Comparison of ENCODE assay signal across 8 mouse cellular contexts in the genomic region with DNA sequence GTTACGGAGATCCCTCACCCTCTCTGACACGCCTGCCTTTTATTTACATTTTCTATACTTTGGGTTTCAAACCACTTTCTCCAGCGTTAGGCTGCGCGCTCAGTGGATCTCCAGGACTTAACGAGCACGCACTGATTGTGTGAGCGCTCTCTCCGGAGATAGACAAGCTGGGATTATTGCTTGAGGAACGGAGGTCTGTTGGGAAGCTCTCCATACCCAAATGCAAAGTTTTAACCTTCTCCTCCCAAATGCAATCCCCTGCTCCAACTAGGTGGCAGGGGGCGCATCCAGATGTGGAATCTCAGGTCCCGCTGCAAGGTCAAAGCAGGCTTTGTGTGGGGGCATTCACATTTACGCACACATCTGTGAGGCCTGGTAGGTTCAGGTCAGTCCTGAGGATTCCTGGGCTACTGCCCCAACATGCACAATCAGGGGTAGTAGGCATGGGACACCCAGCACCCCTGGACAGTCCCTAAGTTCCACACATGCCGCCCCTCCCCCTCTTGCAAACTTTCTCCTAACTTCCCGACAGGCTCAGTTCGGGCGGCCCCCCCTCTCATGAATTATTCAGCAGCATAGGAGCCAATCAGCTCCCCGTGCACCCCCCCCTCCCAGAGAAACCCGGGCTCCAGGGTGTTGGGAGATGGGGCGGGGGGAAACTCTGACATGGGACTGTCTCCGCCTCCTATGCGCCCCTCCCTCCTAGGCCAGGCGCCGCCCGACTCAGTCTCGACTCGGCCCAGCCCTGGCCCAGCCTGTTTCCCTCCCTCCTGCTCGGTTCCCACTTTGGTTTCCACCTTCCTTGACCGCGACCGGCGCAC. TPM values are rescaled to one million over a fixed set of nuclear protein-coding genes. Genes with fewer than 3 reads are reported as not detected.
DNase-seq lines count a peak whose midpoint lies in the region; ATAC-seq and TF ChIP-seq lines count a peak whose summit lies in the region.

Gene Ephb4, plus strand, starts transcription at position 726 of the 821 bp plus-strand sequence.

- peak; percentile 98 for DNase-seq in Muller cell, postnatal 12 days (ENCODE audit: inconsistent ontology term)
- DNase-seq in frontal cortex, adult 2 months (ENCODE audit: extremely low spot score in 1 of 2, low spot score in 1 of 2), result peak; percentile 47 to 51
- DNase-seq in heart, postnatal 4 days, result peak; percentile 96
- peak; percentile 53 to 67 for DNase-seq in layer of hippocampus, adult 2 months (ENCODE audit: low spot score in 2 of 2)
- peak; percentile 87 for DNase-seq in retina, embryonic 14.5 days (ENCODE audit: low spot score)
- no peak for DNase-seq in natural killer cell, adult 2 months (ENCODE audit: low spot score in 2 of 2)

- under 1% methylated on average over 30 of the region's 32 CpGs for WGBS in lung, embryonic 15.5 days

- H3K27me3 ChIP-seq in lung, embryonic 15.5 days, result no peaks in the 10 kb centered on the region

- peaks cover 12% of the 10 kb centered on the region for H3K36me3 ChIP-seq in lung, embryonic 15.5 days

- peak; percentile 95 for ATAC-seq in lung, embryonic 15.5 days (ENCODE audit: borderline replicate concordance, extremely low read depth, low FRiP score, low TSS enrichment)

- H3K4me3 ChIP-seq in brown adipose tissue, adult 24 weeks (ENCODE audit: insufficient read depth, low read depth, low read length), result peak within 1 kb of the TSS; percentile 71
- H3K4me3 ChIP-seq in layer of hippocampus, adult 2 months, result peak within 1 kb of the TSS; percentile 64
- H3K4me3 ChIP-seq in lung, embryonic 15.5 days, result peak within 1 kb of the TSS; percentile 97

- H3K27ac ChIP-seq in brown adipose tissue, adult 24 weeks (replicated peaks; ENCODE audit: low read depth, low read length), result peak within 1 kb of the TSS; percentile 96
- peak within 1 kb of the TSS; percentile 76 for H3K27ac ChIP-seq in layer of hippocampus, adult 2 months
- peak within 1 kb of the TSS; percentile 99 for H3K27ac ChIP-seq in lung, embryonic 15.5 days

- peak within 1 kb of the TSS; percentile 94 for H3K4me2 ChIP-seq in lung, embryonic 15.5 days

- H3K4me1 ChIP-seq in brown adipose tissue, adult 24 weeks (ENCODE audit: control insufficient read depth, insufficient read depth, insufficient read length, low read length), result peaks cover 7% of the 10 kb centered on the region
- H3K4me1 ChIP-seq in lung, embryonic 15.5 days, result peaks cover 72% of the 10 kb centered on the region

- H3K9me3 ChIP-seq in lung, embryonic 15.5 days, result no peaks in the 10 kb centered on the region

- 0 out of 2 replicates have a peak, but pooled peaks have one; percentile 19 for TF ChIP-seq CTCF in layer of hippocampus, adult 2 months (conservative IDR thresholded peaks at IDR 0.05)

- H3K9ac ChIP-seq in lung, embryonic 15.5 days, result peak within 1 kb of the TSS; percentile 99

RNA-seq across cellular contexts. Expression of gene Ephb4, which starts in this region (rescaled TPM):
- 10.3 and 10.4 TPM in 2 replicates for polyA plus RNA-seq in brown adipose tissue, adult 24 weeks (2012; ENCODE audit: insufficient read depth, insufficient read length, missing spikeins)
- 5.6 and 6.0 TPM in 2 replicates for polyA plus RNA-seq in frontal cortex, adult 2 months (2012; rRNA removed)
- total RNA-seq in heart, postnatal 4 days (2021), result 100 to 1,000 TPM; 102 to 108 TPM
- total RNA-seq in layer of hippocampus, adult 2 months (2021), result 1 to 10 TPM; 5.6 to 5.7 TPM
- polyA plus RNA-seq in lung, embryonic 15.5 days (2015; fragmentation: Nextera tagmentation; extraction: Ambion mirVana), result 57.5 and 58.9 TPM in 2 replicates

Comparison
In these comparisons a context has a peak if more than half of its experiments do, and no peak if none do; other contexts are left out.
1. RNA of gene Ephb4 (total RNA-seq): 102 to 108 TPM in heart, postnatal 4 days; 5.6 to 5.7 TPM in layer of hippocampus, adult 2 months; every median in the first group is over 10 times any median in the second.
2. DNase-seq: peak in Muller cell, postnatal 12 days (single experiment), frontal cortex, adult 2 months (2 of 2), heart, postnatal 4 days (single experiment), layer of hippocampus, adult 2 months (2 of 2) and retina, embryonic 14.5 days (single experiment); none in natural killer cell, adult 2 months (0 of 2).
3. Peak in every context shown above with its lines, with median percentiles within 50 percentile points of each other: H3K27ac ChIP-seq and H3K4me3 ChIP-seq.